Mouse (Mus musculus) layer of hippocampus, postnatal 36 days (tissue): ENCODE results near the gene Olfr1317. TPM values are rescaled to one million over a fixed set of nuclear protein-coding genes. Genes with fewer than 3 reads are reported as not detected.

Source experiments
- DNase-seq, 2 experiments: peaks; one replicate each; pipeline ENCODE4 v3.0.0; 2022
- total RNA-seq, 2 experiments: library from RNA; stranded (reverse); gene quantifications; 2 replicates each; pipeline ENCODE4 v1.2.3; 2021

Gene Olfr1317
- total RNA-seq: not detected

- DNase-seq: no peak
These were observed at the start of gene Olfr1317 for GRCm38 (mm10) chr2:112140029-112140428. TSS of gene Olfr1317 (plus strand) at chr2:112140329.

- DNase-seq: no peak
These were observed 43.4 kb upstream of the Olfr1317 start, which contains the start of gene Olfr1314 for GRCm38 (mm10) chr2:112096681-112097080. TSS of gene Olfr1314 (minus strand) at chr2:112096781.

- no peak for DNase-seq
These were observed 24.8 kb upstream of the Olfr1317 start, which contains the start of gene Olfr1315-ps1 for GRCm38 (mm10) chr2:112115340-112115739. TSS of gene Olfr1315-ps1 (minus strand) at chr2:112115440.

- DNase-seq: no peak
These were observed 5.3 kb upstream of the Olfr1317 start, which contains the start of gene Olfr1316 for GRCm38 (mm10) chr2:112134877-112135276. TSS of gene Olfr1316 (minus strand) at chr2:112134977.

GRCm38 (mm10) chr2:112153898-112154297 is 13.8 kb downstream of the Olfr1317 start, which contains the start of gene Olfr1318:
TSS of gene Olfr1318 (plus strand) at chr2:112154198.
- no peak for DNase-seq

Other genes starting within 250 kb of the Olfr1317 start
- gene Olfr1306, start 224.1 kb upstream of the Olfr1317 start, total RNA-seq: not detected
- under 1 TPM; 0.05 to 0.07 TPM for gene Olfr1307, start 190.9 kb upstream of the Olfr1317 start, total RNA-seq
- gene Olfr1308, start 175.4 kb upstream of the Olfr1317 start, total RNA-seq: not detected
- gene Olfr1309, start 150.0 kb upstream of the Olfr1317 start, total RNA-seq: not detected
- not detected for gene Olfr1310, start 127.6 kb upstream of the Olfr1317 start, total RNA-seq
- not detected for gene Olfr1311, start 115.9 kb upstream of the Olfr1317 start, total RNA-seq
- gene Olfr1312, start 90.1 kb upstream of the Olfr1317 start, total RNA-seq: not detected
- gene Olfr1313, start 62.5 kb upstream of the Olfr1317 start, total RNA-seq: not detected
- not detected for gene Olfr1314, start 43.5 kb upstream of the Olfr1317 start, total RNA-seq
- not detected for gene Olfr1315-ps1, start 24.9 kb upstream of the Olfr1317 start, total RNA-seq
- not detected for gene Olfr1316, start 5.4 kb upstream of the Olfr1317 start, total RNA-seq
- not detected for gene Olfr1318, start 13.9 kb downstream of the Olfr1317 start, total RNA-seq
- 10 to 100 TPM; 76.7 to 82.7 TPM for gene Lpcat4, start 99.1 kb downstream of the Olfr1317 start, total RNA-seq
- gene Nutm1, start 119.0 kb downstream of the Olfr1317 start, total RNA-seq: not detected
- 10 to 100 TPM; 52.2 to 54.7 TPM for gene Nop10, start 121.6 kb downstream of the Olfr1317 start, total RNA-seq
- gene Slc12a6, start 125.5 kb downstream of the Olfr1317 start, total RNA-seq: 100 to 1,000 TPM; 107 to 114 TPM
- under 1 TPM; 0.73 to 0.80 TPM for gene Gm21985, start 126.0 kb downstream of the Olfr1317 start, total RNA-seq
- 100 to 1,000 TPM; 127 to 143 TPM for gene Emc4, start 227.7 kb downstream of the Olfr1317 start, total RNA-seq
- 10 to 100 TPM; 11.4 to 12.9 TPM for gene Katnbl1, start 238.9 kb downstream of the Olfr1317 start, total RNA-seq